Mouse (Mus musculus) brain, embryonic 14.5 days (tissue): Measurements from ENCODE around the gene Kif3a.

ENCODE experiments used
- CTCF ChIP-seq: fragments of 200-500 bp; IDR thresholded peaks from 2 replicates; pipeline ENCODE4 v1.5.1; 2012; ENCODE audit warnings: inconsistent platforms, mild to moderate bottlenecking, moderate library complexity, borderline replicate concordance; ENCODE audit not compliant: insufficient read depth, insufficient read length; ENCODE audit errors: extremely low read depth
- POLR2A ChIP-seq: fragments of 200-500 bp; IDR thresholded peaks from 2 replicates; pipeline ENCODE4 v1.6.1; 2012; ENCODE audit warnings: mild to moderate bottlenecking, inconsistent platforms, borderline replicate concordance; ENCODE audit not compliant: poor library complexity, insufficient read depth, insufficient read length, severe bottlenecking; ENCODE audit errors: extremely low read depth

DNA sequence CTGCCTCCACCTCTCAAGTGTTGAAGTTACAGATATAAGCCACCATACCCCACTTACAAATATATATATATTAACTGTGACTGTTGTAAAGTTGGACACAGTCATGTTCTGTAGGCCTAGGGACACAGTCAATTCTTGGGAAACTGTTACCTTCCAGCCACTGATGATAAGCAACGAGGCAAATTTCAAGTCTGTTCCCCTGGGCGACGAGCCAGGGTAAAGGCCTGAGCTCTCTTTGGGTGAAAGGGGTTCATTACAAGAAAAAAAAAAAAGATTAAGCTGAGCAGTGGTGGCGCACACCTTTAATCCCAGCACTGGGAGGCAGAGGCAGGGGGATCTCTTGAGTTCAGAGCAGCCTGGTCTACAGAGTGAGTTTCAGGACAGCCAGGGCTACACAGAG, 52.9 kb downstream of the Kif3a start:
- no peak for TF ChIP-seq CTCF
- no peak for TF ChIP-seq POLR2A
